Mouse (Mus musculus) liver, embryonic 14.5 days (tissue): ENCODE data around the gene Disc1.

ENCODE experiments used
- CTCF ChIP-seq: IDR thresholded peaks from 2 replicates; pipeline ENCODE4 v1.5.1; 2016; ENCODE audit warnings: antibody characterized with exemption, low read depth, control low read depth
- EP300 ChIP-seq: IDR thresholded peaks from 2 replicates; pipeline ENCODE4 v1.6.1; 2016; ENCODE audit warnings: antibody characterized with exemption, low read depth

DNA sequence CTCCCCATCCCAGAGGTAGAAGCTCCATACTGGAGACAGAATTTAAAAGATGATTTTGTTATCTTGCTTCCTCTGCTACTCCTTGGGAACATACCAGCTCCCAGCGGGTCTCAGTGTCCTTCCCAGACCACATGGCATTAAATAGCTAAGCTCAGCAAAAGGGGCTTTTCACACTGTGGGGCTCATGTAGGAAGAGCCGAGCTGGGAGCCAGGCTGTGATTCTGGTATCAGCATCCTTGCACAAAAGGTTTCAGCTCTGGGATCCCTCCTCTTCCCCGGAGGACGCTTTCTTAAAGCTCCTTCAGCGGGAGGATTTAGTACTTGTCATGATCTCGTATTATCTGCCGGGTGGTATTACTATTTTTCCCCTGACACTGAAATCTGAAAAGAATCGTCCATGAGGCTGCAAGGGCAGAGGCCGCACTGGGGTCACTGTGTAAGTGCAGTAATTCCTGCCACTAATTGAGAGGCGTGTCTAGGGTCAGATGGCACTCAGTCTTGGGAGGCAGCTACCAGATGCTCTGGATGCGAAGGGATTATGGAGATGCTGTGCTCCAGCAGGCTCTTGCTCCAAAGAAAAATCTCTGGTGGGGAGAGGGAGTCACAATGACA, 223.2 kb downstream of the Disc1 start:
- TF ChIP-seq CTCF, result no peak
- no peak for TF ChIP-seq EP300
